Mouse (Mus musculus): ENCODE data around the gene Rhod.
"Not testable (repeated sequence)": the region's sequence is repeated elsewhere in the genome, so short reads cannot be mapped to it uniquely, and the experiment has no call there.

DNA sequence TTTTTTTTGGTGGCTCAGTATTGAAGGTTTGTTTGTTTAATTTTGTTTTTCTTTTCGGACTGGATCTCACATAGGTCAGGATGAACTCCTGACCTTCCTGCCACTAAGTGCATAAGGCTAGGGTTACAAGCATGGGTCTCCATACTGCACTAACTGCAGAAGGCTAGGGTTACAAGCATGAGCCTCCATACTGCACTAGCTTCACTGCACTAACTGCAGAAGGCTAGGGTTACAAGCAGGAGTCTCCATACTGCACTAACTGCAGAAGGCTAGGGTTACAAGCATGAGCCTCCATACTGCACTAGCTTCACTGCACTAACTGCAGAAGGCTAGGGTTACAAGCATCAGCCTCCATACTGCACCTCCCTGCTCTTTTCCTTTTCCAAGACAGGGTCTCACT lies 14.8 kb upstream of the Rhod start:
- not testable (repeated sequence) for TF ChIP-seq POLR2A (IDR thresholded peaks at IDR 0.05; ENCODE audit: low read depth, low read length); CTCF (IDR thresholded peaks at IDR 0.05; ENCODE audit: borderline replicate concordance, insufficient read depth, low read length)

Data from embryonic fibroblast, embryonic 13.5 days (primary cell).